Mouse (Mus musculus): ENCODE results near the gene Cdon.

DNA sequence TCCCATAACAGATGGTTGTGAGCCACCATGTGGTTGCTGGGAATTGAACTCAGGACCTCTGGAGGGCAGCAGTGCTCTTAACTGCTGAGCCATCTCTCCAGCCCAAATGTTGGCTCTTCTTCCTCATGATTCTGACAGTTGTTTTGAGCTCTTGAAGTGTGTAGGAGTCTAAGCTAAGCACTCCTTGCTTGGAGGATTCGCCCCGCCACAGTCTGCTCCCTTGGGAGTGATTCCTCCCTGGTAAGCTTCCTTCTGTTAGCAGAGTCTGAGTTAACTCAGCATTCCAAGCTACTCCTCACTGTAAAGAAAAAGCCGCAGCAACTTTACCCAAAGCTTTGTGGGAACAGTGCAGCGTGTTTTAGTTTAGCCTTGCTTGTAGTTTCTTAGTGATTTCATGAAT is 67.6 kb downstream of the Cdon start:
- TF ChIP-seq CTCF (IDR thresholded peaks at IDR 0.05): no peak
- no peak for TF ChIP-seq POLR2A (IDR thresholded peaks at IDR 0.05; ENCODE audit: insufficient read depth, low read depth, low read length)
- TF ChIP-seq EP300 (IDR thresholded peaks at IDR 0.05; ENCODE audit: insufficient read depth, low read depth, low read length): no peak
